Mouse (Mus musculus) thymus, adult 2 months (tissue): ENCODE measurements around the gene G2e3.

Source experiments
- CTCF ChIP-seq: fragments of 200-500 bp; IDR thresholded peaks from 2 replicates; pipeline ENCODE4 v1.5.1; 2012; ENCODE audit warnings: mild to moderate bottlenecking, control low read depth, low read length, moderate library complexity, borderline replicate concordance; ENCODE audit not compliant: control insufficient read depth, poor library complexity, insufficient read depth; ENCODE audit errors: extremely low read depth
- POLR2A ChIP-seq: fragments of 200-500 bp; IDR thresholded peaks from 2 replicates; pipeline ENCODE4 v1.6.1; 2012; ENCODE audit warnings: mild to moderate bottlenecking, low read length, control low read depth, moderate library complexity; ENCODE audit not compliant: control insufficient read depth, poor library complexity, insufficient read depth; ENCODE audit errors: extremely low read depth

GRCm38 (mm10) chr12:51362898-51363297 lies 15.0 kb downstream of the G2e3 start:
- TF ChIP-seq POLR2A, result no peak
- TF ChIP-seq CTCF, result no peak
